Mouse (Mus musculus) ovary, adult 2 months (tissue): Measurements from ENCODE around the gene Cdc14b. TPM values are rescaled to one million over a fixed set of nuclear protein-coding genes. Genes with fewer than 3 reads are reported as not detected.

Experiments
- polyA plus RNA-seq: library from polyadenylated mRNA; depleted of rRNA; stranded (reverse); fragments of >200 nt; gene quantifications from 2 replicates; pipeline ENCODE4 v1.2.3, GENCODE M21; 2012; rRNA removed

The Cdc14b gene
- 3.6 and 4.3 TPM in 2 replicates for polyA plus RNA-seq

GRCm38 (mm10) chr13:64274879-64275753 lies at the start of gene Cdc14b:
TSS of gene Cdc14b (minus strand) at chr13:64275290.

GRCm38 (mm10) chr13:64312024-64312915 lies 37.2 kb upstream of the Cdc14b start, which contains the start of gene Aaed1:
TSS of gene Aaed1 (minus strand) at chr13:64312710.

GRCm38 (mm10) chr13:64161548-64161915 lies 113.6 kb downstream of the Cdc14b start, which contains the start of gene Habp4:
TSS of gene Habp4 (plus strand) at chr13:64161824.

GRCm38 (mm10) chr13:64153083-64153682 lies 121.9 kb downstream of the Cdc14b start, which contains the start of gene Zfp367:
TSS of gene Zfp367 (minus strand) at chr13:64153202.

Other genes with a start within 250 kb of the Cdc14b start
- gene Hsd17b3, start 186.1 kb downstream of the Cdc14b start, polyA plus RNA-seq: 0.15 TPM in 1 of 2 replicates, not detected in the other
- 3.8 and 6.2 TPM in 2 replicates for gene Slc35d2, start 145.9 kb downstream of the Cdc14b start, polyA plus RNA-seq
- 6.5 and 9.3 TPM in 2 replicates for gene Zfp367, start 122.1 kb downstream of the Cdc14b start, polyA plus RNA-seq
- gene Habp4, start 113.5 kb downstream of the Cdc14b start, polyA plus RNA-seq: 21.8 and 27.5 TPM in 2 replicates
- gene Aaed1, start 37.4 kb upstream of the Cdc14b start, polyA plus RNA-seq: 10.1 and 12.8 TPM in 2 replicates
- 240 and 318 TPM in 2 replicates for gene Ctsl, start 95.6 kb upstream of the Cdc14b start, polyA plus RNA-seq
- gene Cdk20, start 157.0 kb upstream of the Cdc14b start, polyA plus RNA-seq: 36.8 and 42.9 TPM in 2 replicates
- not detected in 2 replicates for gene Fam240b, start 222.5 kb upstream of the Cdc14b start, polyA plus RNA-seq